Mouse (Mus musculus) bone marrow macrophage, adult 2 months (primary cell): Measurements from ENCODE around the gene Dlst. TPM values are rescaled to one million over a fixed set of nuclear protein-coding genes. Genes with fewer than 3 reads are reported as not detected.
A peak's percentile ranks its signal among the peaks of the same experiment; 100 is the strongest.

Experiments
- H3K27ac ChIP-seq: 2 replicates; pipeline ENCODE4 v1.5.1; 2012; ENCODE audit warnings: low read depth, low read length; ENCODE audit not compliant: insufficient read depth
- H3K4me1 ChIP-seq: 2 replicates; pipeline ENCODE4 v1.6.1; 2012; ENCODE audit warnings: low read length; ENCODE audit not compliant: control insufficient read depth, insufficient read depth
- H3K4me3 ChIP-seq: 2 replicates; pipeline ENCODE4 v1.5.1; 2012; ENCODE audit warnings: mild to moderate bottlenecking, low read length, moderate library complexity; ENCODE audit not compliant: insufficient read depth
- CTCF ChIP-seq: IDR thresholded peaks from 2 replicates; pipeline ENCODE4 v1.5.1; 2012; ENCODE audit warnings: low read depth, mild to moderate bottlenecking, low read length, moderate library complexity
- POLR2A ChIP-seq: IDR thresholded peaks from 2 replicates; pipeline ENCODE4 v1.6.1; 2012; ENCODE audit warnings: mild to moderate bottlenecking, low read depth, low read length, borderline replicate concordance
- polyA plus RNA-seq: library from polyadenylated mRNA; stranded (reverse); fragments of >200 nt; gene quantifications from 2 replicates; pipeline ENCODE4 v1.2.4, GENCODE M21; 2012; ENCODE audit not compliant: missing spikeins, insufficient read depth, insufficient read length

The Dlst gene
- 86.0 and 92.0 TPM in 2 replicates for polyA plus RNA-seq

DNA sequence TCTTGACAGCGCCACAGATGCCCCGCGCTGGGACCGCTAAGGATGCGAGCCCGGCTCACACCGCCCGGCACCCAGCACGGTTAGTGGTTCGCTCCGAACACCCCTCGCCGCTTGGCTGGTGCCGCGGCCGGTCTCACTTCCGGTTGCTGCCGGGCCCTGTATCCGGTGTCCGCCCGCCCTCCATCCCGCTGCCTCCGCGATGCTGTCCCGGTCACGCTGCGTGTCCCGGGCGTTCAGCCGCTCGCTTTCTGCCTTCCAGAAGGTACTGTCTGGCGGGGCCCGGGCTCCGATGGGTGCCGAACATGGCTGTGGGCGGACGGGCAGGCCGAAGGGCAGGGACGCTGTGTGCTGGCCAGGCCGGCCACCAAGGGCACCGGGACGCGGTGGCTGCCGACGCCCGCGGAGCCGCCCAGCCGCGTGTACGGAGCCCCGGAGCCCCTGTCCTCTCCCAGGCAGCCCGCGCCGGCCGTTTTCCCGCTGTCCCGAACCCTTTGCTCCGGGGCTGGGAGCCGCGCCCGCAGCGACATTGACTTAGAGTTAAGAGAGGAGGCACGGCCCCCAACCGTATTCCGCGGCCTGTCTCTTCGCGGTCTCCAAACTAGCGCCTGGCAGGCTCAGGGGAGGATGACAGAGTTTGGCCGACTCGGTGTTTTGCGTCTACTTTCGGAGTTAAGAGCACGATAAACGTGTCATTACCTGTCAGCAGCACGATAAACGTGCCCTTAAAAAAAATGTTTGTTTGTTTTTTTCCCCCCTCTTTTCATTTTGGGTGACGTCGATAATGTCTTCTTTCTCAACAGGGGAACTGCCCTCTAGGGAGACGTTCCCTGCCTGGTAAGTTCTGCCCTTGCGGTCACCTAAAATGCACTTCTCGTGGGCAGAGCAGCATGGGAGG, at the start of gene Dlst, which contains the start of gene Prox2:
TSS of gene Dlst (plus strand) at position 136 of the 895 bp plus-strand sequence.
TSS of gene Prox2 (minus strand) at position 62 of the 895 bp plus-strand sequence.
- H3K4me1 ChIP-seq: peaks cover 36% of the 10 kb centered on the region
- peak within 1 kb of the TSS; percentile 96 for H3K4me3 ChIP-seq
- peak within 1 kb of the TSS; percentile 78 for H3K27ac ChIP-seq
- no peak for TF ChIP-seq POLR2A
- TF ChIP-seq CTCF: no peak

GRCm38 (mm10) chr12:85071043-85071442, 39.6 kb upstream of the Dlst start:
- Histone ChIP-seq H3K4me1 (no peaks in the 10 kb centered on the region), H3K4me3 (no peak overlapping the region), H3K27ac (no peak overlapping the region)
- TF ChIP-seq POLR2A (no peak), CTCF (no peak)

DNA sequence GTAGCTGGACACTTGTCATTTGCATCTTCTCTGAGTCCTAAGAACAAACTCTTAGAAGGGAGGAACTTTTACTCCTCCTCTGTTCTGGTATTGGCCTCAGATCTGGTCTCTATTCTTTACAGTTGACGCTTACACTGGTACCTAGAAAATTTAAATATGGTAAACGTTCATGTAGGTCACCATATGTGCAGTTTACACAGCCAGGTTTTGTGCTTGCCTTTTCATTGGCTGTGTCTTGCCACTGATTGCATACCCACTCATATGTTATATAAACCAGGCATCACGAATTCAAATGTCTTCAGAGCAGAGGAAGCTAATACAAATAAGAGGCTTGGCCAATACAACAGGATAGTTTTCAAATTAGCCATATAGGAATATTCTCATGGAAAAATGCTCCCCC, 33.5 kb upstream of the Dlst start:
- Histone ChIP-seq H3K4me3 (no peak overlapping the region), H3K4me1 (no peaks in the 10 kb centered on the region), H3K27ac (no peak overlapping the region)
- no peak for TF ChIP-seq CTCF
- no peak for TF ChIP-seq POLR2A

GRCm38 (mm10) chr12:85084257-85084656, 26.4 kb upstream of the Dlst start:
- TF ChIP-seq CTCF (no peak), POLR2A (no peak)
- H3K4me1 ChIP-seq: peaks cover 4% of the 10 kb centered on the region; the same call in 1 of the 2 replicates
- H3K4me3 ChIP-seq: no peak overlapping the region
- H3K27ac ChIP-seq: no peak overlapping the region

- no peak overlapping the region for H3K4me3 ChIP-seq
- no peak overlapping the region for H3K27ac ChIP-seq
Observed at GRCm38 (mm10) chr12:85084941-85085340, 25.7 kb upstream of the Dlst start.

GRCm38 (mm10) chr12:85087845-85088244, 22.8 kb upstream of the Dlst start:
- no peak overlapping the region for H3K27ac ChIP-seq
- peaks cover 4% of the 10 kb centered on the region; the same call in 1 of the 2 replicates for H3K4me1 ChIP-seq
- TF ChIP-seq CTCF (no peak), POLR2A (no peak)
- H3K4me3 ChIP-seq: no peak overlapping the region

More at GRCm38 (mm10) chr12:85084941-85085340, 25.7 kb upstream of the Dlst start:
- TF ChIP-seq POLR2A (no peak), CTCF (no peak)
- H3K4me1 ChIP-seq: peaks cover 4% of the 10 kb centered on the region; the same call in 1 of the 2 replicates

GRCm38 (mm10) chr12:85091190-85091589, 19.4 kb upstream of the Dlst start:
- TF ChIP-seq POLR2A (no peak), CTCF (no peak)
- peaks cover 10% of the 10 kb centered on the region for H3K4me1 ChIP-seq
- no peak overlapping the region for H3K4me3 ChIP-seq
- H3K27ac ChIP-seq: no peak overlapping the region

- Histone ChIP-seq H3K4me1 (peaks cover 10% of the 10 kb centered on the region), H3K4me3 (no peak overlapping the region), H3K27ac (no peak overlapping the region)
- TF ChIP-seq CTCF: peak; percentile 86
- TF ChIP-seq POLR2A: no peak
Observed at GRCm38 (mm10) chr12:85092214-85092613, 18.4 kb upstream of the Dlst start.

GRCm38 (mm10) chr12:85094010-85094409, 16.6 kb upstream of the Dlst start:
- H3K27ac ChIP-seq: no peak overlapping the region
- no peak overlapping the region for H3K4me3 ChIP-seq
- TF ChIP-seq POLR2A (no peak), CTCF (no peak)
- H3K4me1 ChIP-seq: peaks cover 10% of the 10 kb centered on the region

DNA sequence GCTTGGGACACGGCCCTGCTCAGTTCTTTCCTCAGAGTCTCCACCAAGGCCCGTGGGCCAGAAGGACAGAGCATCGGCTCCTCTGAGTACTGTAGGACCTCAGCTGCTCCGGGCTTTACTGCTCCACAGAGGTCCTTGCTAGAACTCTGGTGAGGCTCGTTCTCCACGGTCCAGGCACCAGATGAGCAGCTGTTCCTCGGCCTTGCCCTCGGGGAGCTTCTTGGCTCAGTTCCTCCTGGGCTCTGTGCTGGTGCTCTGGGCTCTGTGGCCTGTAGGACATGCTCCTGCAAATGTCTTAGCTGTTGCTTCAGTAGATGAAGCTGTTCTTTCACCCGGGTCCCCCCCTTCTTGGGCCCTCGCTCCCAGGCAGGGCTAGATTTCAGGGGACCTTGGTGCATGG, 15.9 kb upstream of the Dlst start:
- no peak for TF ChIP-seq CTCF
- no peak for TF ChIP-seq POLR2A

More for the DNA sequence above, 15.9 kb upstream of the Dlst start:
- Histone ChIP-seq H3K27ac (no peak overlapping the region), H3K4me3 (no peak overlapping the region), H3K4me1 (peaks cover 10% of the 10 kb centered on the region)
